Mouse (Mus musculus): Measurements from ENCODE around the gene Ppp5c.
A peak's percentile ranks its signal among the peaks of the same experiment; 100 is the strongest.

Ppp5c gene

DNA sequence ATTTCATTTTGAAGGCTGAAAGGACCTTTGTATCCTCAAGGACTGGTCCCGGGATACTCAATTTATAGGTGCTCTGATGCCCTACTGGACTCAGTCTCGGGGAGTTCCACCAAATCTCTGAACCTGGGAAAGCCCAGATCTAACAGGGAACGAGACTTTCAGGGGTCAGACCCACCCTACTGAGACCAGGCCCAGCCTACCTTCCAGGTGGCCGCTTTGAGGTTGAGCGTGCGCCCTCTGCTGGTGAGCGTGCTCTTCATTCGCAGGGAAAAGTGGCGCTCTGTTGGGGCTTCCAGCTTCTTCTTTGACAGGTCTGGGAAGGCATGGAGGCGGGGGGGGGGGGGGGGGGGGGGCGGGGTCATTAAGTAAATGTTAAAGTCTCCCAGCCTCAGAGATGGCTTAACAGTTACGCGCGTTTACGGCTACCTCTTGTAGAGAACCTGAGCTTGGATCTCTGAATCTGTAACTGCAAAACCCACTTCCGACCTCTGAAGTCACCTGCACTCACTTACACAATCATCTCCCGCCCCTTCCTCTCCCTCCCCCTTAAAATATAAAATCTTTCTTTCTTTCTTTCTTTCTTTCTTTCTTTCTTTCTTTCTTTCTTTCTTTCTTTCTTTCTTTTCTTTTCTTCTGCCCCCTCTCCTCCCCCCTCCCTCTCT lies 23.3 kb upstream of the Ppp5c start:
- DNase-seq, result peak in 1 of 2 experiments; percentile 71

DNA sequence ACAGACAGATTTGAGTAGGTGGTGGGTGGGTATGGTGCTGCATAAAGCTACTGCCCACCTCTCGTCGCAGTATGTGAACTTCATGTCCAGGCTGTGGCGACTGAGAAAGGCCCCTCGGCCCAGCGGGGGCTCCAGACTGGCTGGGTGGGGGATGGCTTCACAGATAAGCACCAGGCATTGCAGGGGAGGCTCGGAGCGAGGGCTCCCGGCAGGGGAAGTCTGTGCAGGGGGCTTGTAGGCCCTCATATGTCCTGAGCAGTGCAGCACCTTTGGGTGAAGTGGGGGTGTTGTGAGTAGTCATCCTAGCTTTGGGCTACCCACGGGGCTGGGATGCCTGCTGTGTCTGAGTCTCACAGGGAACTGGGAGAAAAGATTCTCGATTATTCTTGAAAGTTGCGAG lies 22.8 kb upstream of the Ppp5c start:
- DNase-seq, result no peak

DNA sequence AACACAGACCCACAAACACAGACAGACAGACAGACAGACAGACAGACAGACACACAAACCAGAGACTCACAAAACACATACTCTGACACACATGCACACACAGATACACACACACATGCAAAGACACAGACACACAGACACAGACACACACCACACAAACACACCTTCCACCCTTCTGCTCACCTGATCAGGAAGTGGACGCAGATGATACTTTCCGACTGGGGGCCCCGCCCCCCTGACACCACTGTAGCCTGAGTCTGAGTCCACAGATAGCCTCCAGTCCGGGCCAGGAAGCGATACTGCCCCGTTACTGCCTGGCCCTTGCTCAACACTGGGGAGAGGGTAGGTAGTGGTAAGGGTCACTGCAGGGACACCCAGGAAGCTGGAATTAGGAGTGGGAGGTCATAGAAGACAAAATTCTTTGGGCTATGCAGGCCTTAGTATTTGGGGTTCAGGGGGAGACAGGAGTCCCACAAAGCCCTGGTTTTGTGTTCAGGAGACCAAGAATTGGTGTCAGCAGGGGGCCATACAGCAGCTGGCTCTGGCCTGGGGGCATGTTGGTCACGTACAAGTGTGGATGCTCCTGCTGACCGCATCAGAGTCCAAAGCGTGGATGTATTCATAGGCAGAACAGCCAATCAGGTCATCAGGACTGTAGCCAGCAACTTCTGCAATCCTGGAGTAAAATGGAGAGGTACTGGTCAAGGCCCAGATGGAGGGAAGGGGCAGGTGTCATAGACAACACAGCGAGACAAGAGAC lies 20.9 kb upstream of the Ppp5c start:
- DNase-seq, result no peak

DNA sequence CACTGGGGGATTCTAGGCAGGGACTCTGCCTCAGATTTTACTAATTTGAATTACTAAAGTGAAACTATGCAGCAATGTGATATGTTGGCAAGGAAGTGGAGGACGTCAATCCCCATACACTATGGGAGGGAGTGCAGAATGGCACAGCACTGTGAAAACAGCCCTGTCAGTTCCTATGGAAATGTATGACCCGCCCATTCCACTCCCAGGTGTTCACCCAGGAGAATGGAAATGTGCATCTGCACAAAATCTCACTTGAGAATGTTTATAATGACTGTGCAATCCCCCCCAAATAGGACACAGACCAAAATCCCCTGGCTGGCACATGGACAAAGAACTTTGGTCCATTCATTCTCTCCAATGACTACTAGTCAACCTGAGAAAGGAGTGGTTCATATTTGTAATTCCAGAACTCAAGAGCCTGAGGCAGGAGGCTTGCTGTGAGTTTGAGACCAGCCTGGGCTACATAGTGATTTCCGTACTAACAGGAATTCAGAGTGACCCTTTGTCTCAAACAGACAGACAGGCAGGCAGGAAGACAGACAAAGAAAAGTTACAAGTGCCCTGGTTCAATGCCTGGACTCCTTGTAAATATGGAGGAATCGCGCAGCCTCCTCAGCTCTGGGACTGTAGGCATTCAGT lies 19.4 kb upstream of the Ppp5c start:
- no peak for DNase-seq

DNA sequence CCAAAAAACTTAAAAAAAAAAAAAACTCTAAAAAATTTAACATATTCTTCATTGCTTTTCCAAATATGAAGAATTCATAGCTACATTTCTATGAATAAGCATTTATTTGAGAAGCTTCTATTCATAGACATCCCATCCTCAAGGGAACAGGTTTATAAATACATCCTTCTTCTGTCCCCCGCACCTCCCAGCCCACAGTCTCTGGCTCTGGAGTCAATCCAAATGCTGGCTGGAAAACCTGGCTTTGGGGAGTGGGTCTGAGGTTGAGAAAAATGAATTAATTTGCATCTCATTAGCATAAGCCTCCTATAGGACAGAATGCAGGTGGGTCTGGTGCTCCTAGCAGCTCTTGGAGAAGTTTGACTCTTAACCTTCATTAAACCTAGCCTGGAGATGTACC lies 18.0 kb upstream of the Ppp5c start:
- DNase-seq, result no peak

DNA sequence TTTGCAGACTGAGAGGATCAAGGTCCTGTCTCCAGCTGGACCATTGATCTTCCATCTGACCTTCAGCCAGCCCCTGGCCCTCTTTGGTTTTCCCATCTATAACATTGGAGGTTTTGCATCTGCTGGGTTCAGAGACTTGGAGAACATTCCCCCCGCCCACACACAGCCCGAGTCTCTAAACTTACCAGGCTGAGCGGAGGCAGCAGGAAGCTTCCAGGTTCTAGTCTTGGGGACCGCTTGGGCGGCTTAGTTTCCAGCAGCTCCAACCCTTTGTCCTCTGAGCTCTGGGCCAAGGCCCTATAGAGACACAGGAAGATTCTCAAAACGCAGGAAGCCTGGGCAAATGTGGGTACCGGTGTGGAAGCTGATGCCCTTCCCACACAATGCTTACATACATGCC lies 11.6 kb upstream of the Ppp5c start:
- no peak for DNase-seq

DNA sequence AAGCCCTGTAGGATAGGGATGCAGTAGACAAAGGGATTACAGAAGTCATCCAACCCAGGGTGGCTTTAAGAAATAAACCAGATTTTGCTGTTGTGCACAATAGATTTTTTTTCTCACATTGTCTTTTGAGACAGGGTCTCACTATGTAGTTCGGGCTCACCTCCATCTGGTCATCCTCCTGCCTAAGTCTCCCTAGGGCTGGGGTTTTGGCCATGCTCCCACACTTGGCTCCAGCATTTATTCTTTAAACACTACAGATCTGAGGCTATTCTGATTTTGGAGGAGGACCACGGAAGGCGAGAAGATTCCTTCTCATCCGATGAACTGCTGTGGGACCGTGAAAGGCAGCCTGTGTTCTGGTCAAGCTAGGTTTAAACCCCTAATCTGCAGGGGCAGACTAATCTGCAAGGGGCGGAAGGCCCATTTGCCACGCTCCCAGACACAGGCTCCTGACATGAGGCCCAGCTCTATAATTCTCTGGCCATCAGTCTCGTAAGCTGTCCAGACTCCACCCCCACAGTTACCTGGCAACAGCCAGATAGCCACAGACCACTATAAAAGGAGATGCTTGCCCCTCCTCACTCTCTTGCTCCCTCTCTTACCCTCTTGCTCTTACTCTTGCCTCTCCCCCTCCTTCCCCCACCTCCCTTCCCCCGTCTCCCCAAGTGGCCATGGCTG lies 10.4 kb upstream of the Ppp5c start:
- no peak for DNase-seq

DNA sequence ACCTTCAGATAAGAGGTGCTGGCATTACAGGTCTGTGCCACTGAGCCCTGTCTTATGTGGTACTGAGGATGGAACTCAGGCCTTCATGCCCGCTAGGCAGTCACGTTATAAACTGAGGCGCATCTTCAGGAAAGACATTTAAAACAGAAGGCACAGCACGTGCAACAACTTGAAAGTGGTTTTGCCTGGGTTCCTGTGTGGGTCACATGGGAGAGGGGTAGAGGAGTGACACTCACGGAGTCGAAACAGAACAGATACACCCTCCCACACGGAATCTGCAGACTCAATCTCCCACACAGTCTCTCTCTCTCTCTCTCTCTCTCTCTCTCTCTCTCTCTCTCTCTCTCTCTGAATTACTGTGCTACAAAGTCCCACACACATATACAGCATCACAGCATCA lies 2.5 kb upstream of the Ppp5c start:
- no peak for DNase-seq

DNA sequence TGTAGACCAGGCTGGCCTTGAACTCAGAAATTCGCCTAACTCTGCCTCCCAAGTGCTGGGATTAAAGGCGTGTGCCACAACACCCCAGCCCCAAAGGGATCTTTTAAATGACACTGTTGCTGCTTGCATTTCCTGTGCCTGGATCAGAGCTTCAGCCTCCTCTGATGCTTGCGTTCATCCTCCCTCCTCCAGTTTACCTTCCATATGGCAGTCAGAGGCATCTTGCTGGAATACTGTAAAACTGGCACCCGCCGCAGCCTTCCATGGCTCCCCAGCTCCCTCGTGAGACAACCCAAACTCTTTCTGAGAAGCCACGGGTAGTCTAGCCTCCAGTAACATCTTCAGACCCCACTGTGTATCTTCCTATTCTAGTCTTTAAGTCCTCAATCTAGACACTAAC lies 1.2 kb upstream of the Ppp5c start:
- DNase-seq, result no peak

DNA sequence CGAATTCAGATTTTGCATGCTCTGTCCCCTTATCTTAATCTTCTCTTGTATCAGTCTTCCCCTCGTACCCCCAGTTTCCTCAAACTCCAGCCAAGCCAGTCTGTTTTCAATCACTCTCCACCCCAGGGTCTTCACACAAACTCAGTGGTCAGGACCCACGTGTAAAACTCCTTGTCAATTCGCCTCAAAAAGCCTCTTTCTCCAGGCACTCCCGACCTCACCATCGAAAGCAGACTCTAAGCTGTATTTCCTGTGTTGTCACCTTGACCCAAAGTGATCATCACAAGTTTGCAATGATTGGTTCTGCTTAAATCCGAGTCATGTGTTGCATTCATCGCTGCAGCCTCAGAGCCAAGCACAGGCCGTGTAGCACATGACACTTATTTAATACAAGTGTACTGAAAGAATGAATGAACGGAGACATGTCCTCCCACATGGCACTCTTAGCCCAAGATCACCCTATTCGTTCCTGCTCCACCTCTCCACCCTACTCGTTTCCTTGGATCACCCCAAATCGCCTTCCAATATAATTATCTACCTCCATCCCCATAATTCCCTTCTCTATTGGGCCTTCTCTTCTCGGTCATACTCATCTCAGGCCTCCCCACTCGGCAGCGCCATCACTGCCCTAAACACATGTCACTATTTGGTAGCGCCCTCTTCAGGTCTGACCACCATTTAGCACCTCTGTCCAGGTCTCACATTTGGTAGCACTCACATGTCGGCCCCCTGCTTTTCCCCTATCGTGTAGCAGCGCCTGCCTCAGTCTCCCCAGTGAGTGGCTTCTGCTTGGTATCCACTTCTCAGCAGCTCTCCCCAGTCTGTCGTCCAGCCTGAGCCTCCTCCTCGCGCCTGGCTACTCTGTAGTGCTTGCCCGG lies 775 bp downstream of the Ppp5c start:
- no peak for DNase-seq

DNA sequence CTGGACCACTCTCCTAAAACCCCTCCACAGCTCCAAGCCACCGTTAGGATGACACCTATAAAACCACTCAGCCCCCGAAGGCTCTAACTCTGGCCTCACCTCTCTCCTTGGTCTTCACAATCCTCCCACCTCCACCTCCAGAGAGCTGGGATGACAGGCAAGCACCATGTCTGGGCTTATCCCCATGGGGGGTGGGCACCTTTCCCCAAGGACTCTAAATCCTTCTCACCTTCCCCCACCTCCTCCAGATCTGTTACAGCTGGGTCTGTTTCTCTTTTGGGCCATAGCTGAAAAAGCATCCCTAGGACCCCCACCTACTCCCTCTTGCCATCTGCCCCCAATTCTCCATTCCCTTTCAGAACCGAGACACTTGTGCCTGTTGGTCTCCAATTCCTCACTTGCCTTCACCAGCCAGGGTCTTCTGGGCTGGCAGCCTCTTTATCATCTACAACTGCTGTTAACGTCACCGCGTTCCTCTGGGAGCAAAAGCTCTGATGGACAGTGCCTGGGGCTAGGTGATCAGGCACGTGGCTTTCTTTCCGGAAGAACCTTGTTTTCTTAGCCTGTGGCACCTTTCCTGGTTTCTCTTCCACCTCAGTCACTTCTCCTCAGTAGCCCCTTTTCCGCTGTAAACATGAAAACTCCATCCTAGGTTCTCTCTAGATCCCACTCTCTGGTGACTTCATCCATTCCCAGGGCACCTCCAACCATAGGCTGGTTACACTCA lies 1.7 kb downstream of the Ppp5c start:
- DNase-seq, result no peak

DNA sequence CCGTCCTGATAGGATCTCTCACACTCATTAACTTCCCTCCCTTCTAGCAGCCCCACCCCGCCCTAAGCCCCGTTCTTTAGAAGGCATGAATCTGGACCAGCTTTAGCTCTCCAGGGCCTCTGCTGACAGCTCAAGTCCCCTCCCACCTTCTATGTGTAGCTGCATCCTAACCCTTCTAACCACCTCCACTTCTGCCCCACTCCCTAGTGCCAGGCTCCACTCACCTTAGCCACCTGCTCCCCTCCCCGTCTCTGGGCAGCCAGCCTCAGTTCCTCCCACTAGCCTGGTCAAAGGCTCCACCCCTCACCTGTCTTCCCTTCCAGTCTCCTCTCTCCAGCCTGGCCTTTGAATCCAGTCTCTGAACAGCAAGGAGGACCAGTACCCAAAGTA lies 2.2 kb downstream of the Ppp5c start:
- no peak for DNase-seq

DNA sequence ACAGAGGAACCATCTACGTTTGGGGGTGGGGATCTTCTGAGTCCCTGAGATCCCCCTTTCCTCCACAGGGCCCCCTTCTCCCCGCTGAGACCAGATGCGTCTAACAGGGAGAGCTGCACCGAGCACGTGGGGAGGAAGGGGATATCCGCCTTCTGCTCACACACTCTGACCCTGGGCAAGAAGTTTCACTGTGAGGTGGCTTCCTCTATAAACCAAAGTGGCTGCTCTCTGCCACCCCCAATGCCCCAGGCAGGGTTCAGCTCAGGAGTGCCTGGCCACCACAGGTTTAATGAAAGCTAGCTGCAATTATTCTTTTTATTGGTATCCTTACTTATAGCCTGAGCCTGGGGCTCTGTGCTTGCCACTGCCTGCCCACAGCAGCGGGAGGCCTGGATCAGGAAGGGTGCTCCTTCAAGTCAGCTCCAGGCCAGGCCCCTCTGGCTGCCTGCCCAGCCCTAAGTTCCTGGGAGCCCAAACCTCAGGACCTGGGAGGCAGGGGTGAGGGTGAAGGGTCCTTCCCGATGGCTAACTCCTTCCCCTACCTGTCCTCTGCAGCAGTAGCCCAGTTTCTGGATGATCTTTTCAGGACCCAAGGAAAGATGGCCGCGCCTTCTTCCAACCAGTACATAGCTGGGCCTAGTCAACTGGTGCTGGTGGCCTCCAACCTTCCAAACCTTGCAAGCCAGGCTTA lies 2.8 kb downstream of the Ppp5c start:
- peak; percentile 57 to 60 for DNase-seq

DNA sequence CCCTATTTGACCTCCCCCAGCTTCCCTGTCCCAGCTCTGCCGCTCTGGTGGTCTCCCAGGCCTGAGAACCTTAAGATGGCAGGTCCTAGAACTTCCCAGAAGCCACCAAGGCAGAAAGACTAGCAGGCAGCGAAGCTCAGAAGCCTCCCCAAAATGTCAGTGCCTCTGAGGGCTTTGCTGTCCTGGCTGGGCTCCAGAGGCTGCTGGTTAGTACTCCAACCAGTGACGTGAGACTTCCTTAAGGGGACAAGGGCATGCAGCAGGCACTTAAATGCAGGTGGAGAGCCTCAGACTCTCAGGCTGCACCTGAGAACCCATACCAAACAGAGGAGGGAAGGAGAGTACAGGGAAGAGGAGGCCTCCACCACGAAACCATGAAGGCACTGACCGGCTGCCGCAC lies 3.6 kb downstream of the Ppp5c start:
- no peak for DNase-seq

DNA sequence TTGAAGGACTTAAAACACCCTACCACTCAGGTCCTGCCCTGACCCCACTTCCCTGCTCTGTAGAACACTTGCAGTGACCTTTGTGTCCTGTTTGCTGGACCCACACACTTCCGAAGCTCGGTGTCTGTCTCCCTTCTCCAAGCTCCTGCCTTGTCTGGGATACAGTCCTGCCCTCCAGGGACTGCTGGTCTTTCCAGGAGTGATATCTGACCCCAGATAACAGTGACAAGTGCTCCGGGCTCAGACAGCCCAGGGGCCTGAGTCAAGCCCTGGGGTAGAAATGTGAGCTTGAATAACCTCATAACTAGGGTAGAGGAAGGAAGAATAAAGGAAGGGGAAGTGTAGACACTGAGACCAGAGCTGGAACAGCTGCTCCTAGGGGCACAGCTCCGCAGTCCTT lies 4.0 kb downstream of the Ppp5c start:
- DNase-seq, result no peak

DNA sequence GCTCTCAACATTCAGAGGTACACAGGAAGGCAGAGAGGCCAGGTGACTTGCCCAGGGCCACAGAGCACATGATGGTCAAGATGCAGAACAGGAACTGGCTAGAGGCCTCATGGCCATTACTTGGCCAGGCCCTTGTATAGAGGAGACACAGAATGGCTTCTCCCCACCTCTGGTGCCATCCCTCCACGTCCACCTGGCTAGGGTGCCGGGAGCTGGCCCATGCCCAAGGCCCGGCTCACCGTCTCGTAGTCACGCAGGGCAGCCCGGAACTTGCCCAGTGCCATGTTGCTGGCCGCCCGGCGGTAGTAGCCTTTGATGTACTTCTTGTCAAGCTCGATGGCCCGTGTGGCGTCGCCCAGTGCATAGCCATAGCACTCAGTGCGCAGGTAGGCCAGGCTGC lies 5.5 kb downstream of the Ppp5c start:
- DNase-seq, result no peak

DNA sequence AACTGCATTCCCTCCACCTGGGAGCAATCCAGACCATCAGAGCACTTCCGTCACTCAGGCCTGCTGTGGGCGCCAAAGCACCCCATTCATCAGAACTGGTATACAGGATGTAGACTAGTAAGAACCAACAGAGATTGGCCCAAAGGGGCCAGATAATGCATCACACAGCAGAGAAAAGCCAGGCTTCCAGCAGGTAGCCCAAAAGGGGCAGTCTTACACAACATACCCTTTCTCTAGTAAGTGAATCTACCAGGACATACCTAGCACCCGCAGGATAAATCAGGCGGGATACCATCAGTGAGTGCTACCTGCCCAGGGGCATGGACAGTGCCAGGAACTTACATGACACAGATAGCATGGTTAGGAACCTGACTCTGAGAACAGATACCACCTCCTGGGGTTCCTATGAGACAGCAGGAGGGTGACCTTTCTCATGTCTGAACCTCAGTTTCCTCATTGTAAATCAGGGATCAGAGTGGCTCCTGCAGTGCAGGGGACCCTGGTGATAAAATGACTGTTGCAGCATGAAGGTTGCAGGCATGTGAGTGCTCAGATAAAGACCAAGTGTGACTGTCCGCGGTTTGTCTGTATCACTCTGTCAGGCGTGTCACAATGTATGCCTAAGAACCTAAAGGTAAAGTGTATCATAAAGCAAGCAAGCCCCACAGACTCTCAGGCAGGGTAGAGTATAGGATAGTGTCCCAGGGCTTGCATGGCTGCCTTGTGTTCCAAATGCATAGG lies 8.1 kb downstream of the Ppp5c start:
- no peak for DNase-seq

DNA sequence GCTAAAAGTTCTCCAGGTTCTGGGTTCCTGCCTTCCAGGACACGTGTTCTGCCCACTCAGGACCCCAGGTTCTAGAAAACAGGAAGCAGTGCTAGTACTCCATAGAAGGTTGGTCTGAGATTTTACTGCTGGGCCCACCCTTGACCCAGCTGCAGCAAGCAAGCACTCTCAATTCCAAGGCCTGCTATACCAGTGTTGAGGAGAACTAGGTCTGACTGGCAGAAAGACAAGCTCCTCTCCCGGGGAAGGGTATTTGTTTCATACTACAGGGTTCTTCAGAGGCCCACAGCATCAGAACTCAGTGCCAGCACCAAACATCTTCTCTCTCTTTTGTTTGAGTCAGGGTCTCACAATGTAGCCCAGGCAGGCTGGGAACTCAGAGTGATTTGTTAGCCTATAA lies 9.8 kb downstream of the Ppp5c start:
- no peak for DNase-seq

DNA sequence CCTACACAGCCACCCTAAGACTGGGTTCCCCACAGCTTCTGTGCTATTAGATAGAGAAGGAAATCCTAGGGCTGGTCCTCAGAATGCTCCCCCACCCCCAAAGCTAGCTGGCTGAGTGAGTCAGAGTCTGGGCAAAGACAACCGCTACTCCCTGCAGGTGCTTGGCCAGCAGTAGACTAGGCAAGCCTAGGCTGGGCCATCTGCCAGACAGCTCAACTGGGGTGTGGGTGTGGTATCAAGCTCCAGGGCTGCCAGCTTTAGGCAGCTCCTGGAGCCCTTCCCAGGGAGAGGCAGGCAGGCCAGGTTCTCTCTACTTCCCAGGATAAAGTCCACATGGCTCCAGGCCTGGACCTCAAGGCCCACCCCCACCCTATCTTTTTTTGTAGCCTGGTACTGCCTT lies 10.7 kb downstream of the Ppp5c start:
- no peak for DNase-seq

DNA sequence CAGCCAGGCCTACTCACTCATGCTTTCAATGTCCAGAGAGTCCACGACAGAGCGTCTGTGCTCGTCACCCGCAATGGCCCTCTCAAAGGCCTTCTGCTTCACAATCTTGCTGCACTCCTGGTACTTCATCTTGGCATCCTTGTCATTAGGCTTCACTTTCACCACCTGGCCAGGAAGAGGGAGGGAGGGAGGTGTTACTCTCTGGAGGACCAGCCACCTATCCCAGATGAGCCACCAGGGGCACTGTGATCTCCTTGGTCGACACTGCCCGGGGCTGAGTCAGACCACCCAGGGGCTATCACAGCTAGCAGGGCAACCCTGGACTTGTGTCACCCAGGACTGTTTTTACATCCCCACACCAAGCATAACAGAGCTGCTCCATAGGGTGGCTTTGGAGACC lies 12.3 kb downstream of the Ppp5c start:
- no peak for DNase-seq
